Mouse (Mus musculus) natural killer cell, adult 2 months (primary cell): ENCODE results near the gene Olfr601.
"Not testable (repeated sequence)": the region's sequence is repeated elsewhere in the genome, so short reads cannot be mapped to it uniquely, and the experiment has no call there.

ENCODE experiments used
- DNase-seq, 2 experiments: peaks; one replicate each; pipeline ENCODE4 v3.0.0; 2022; ENCODE audit warnings: low spot score in 2 of 2

Olfr601 gene

DNA sequence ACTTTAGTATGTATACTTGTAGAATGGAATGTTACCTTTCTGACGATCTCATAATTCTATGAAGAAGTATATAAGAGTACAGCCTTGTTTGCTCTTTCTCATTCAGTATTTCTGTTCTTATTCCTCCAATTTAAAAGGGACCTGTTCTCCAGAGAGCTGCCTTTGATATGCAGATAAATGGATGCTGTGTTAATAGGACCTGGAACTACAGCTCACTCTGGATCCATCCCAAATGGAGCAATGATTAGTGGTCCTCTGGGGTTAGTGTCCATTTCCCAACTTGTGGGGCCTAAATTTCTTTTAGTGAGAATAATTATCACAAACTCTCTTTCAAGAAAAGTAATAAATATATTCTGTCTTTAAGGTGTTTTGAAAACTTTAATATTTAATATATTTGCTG lies at the start of gene Olfr601:
TSS of gene Olfr601 (minus strand) at position 101 of the 400 bp plus-strand sequence.
- no peak for DNase-seq

DNA sequence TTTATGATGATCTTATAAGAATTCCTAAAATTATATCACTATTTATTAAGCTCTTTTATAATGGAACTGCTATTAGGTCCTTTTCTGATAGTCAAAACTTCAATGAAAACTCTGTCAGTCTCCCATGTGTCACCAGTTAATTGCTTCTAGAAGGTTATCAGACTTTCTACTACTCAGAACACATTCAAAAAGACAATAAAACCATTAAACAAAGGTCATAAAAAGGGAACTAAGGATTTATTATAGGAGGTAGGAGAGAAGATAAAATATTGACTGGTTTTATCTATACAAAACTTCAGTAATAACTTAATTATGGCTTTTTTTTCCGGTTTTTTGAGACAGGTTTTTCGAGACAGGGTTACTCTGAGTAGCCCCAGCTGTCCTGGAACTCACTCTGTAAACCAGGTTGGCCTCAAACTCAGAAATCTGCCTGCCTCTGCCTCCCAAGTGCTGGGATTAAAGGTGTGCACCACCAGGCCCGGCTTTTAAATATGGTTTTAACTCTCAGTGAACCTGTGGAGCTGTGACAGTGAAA lies 44.1 kb upstream of the Olfr601 start:
- not testable (repeated sequence) for DNase-seq

DNA sequence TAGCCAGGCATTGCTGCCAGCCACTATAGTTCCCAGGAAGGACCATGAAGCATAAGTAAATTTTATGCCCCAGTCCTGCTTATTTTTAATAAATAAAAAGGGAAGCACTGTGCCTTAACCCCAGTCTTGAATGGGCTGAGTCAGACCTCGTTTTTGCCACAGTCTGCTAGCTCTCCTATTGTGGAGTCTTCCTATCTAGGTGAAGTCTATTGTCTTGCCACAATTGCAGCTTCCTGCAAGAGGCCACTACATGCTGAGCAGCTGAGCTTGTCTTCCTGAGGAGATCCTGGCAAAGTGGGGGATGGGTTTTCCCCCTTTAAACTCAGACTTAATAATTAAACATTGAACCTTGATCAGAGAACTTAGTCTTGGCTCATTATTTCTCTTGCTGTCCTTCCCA lies 36.5 kb upstream of the Olfr601 start:
- DNase-seq: no peak

DNA sequence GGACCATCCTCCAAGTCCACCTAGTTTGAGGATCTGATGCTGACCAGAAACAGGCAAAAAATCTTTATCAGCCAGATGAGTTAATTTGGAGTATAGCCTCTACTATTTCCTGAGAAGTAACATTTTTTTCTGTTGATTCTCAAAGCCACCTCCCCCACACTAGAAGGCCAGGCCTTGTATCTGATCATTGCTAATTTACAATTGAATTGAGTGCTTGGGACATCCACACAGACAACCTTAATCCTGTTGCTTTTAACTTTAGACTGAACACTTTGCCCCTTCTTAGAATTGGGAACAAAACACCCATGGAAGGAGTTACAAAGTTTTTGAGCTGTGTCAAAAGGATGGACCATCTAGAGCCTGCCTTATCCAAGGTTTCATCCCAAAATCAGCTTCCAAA lies 35.3 kb upstream of the Olfr601 start:
- no peak for DNase-seq

DNA sequence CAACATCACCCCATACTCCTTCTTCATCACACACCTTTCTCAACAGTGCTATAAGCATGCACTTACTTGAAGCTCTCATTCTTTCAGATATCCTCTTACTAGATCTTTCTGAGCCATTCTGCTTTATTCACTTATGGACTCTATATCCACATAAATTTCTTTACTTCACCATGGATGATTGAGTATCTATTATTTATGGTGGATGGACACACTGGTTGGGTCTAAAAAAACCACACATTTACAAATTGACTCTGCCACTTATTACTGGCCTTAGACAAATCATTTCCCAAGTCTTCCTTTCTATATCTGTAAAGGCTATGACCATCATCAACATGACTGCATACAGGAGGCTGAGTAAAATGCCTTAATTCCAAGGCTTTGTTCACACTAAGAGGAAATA lies 23.6 kb upstream of the Olfr601 start, which contains the start of gene Olfr603:
TSS of gene Olfr603 (minus strand) at position 101 of the 400 bp plus-strand sequence.
- no peak for DNase-seq

DNA sequence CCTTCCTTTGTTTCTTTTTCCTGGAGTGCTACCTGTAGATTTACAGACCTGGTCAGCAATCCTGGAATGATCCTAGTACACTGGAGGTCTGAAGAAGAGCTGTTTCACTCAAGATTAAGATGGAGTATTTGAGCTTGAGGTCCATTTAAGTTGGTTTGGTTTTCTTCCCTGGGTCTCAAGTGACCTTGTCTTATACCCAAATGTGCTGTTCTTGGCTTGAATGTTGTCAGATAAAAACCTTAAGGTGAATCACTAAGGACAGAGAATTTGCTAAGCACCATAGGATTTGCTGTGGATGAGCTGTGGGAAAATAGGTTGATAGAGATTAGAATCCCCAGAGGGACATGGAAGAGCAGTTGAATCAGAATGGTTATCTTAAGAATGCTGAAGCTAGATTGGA lies 12.9 kb downstream of the Olfr601 start, which contains the start of gene Olfr600:
TSS of gene Olfr600 (minus strand) at position 101 of the 400 bp plus-strand sequence.
- DNase-seq: no peak

DNA sequence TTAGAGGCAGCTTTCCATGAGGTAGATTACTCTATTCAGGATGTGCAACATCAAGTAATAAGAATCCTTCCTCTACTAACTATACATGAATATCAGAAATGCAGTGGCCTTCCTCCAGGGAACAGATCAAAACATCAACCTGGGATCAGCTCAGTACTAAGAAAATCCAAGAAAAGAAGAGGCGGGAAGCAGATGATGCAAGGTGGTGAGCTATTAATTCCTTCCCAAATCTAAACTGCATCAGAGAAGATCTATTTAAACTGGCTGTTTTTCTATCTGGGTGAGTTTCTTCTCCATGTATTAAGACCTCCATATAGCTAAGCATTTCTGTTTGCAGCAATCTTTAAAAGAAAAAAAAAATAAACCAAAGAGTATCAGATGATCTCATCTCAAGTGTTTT lies 26.8 kb downstream of the Olfr601 start, which contains the start of gene Olfr599:
TSS of gene Olfr599 (plus strand) at position 301 of the 400 bp plus-strand sequence.
- no peak for DNase-seq

DNA sequence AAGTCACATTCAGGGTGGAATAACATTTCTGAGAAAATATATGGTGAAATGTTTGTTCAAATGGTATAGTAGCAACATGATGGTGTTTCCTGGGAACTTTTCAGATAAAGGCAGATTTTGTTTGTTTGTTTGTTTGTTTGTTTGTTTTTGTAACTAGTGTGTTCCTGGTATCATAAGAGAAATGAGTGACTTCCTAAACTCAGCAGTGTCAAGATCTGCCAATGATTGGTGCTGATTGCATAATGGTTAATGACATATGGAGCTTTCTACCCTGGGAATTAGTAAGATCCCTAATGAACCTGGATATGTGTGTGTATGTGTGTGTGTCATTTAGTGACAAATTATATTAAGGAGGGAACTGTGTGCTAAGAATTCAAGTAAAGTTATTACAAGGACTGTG lies 39.2 kb downstream of the Olfr601 start, which contains the start of gene Olfr598:
TSS of gene Olfr598 (plus strand) at position 301 of the 400 bp plus-strand sequence.
- DNase-seq: no peak

DNA sequence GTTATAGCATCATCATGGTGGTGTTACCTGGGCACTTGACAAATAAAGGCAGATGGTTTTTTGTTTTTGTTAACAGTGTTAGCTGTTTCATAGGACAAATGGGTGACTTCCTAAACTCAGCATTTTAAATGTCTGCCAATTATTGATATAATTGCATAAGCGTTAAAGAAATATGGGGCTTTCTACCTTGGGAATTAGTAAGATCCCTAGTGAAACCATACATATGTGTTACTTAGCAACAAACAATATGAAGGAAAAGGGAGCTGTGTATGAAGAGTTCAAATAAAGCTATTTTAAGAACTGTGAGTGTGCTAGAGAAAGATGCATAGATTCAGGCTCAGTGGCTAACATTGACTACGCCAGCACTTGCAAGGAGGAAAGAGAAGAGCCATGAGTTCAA lies 46.4 kb downstream of the Olfr601 start, which contains the start of gene Olfr597:
TSS of gene Olfr597 (plus strand) at position 301 of the 400 bp plus-strand sequence.
- DNase-seq: not testable (repeated sequence)
